Mouse (Mus musculus): ENCODE results near the gene Cd68.

Gene Cd68

DNA sequence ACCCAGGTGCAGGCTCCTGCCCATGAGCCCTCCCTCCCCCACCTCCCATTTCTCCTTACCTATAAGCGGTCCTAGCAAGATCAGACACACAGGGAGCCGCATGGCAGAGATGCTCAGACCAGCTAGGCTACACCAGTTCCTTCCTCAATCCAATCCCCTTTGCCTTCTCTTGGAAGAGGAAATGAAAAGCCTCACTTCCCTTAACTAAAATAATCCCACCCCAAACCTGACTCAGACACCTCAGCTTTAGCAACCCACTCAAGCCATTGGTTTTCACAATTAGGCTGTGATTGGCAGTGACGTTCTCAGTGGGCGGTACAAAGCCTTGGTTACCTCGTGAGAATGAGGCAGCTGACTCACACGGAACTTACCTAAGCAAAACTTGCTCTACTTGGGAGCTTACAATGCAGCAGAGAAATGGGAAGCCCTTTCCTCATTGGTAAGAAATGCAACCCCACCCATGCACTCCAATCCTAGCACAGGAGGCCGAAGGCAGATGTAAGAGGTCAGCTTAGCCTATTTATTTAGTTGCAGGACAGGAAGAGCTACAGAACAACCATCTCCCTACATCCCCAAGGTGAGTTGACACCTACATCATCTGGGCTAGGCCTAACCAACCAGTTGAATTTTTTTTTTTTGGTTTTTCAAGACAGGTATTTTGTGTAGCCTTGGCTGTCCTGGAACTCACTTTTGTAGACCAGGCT is at the start of gene Cd68:
Gene Cd68 (minus strand): TSS at position 193 of the 704 bp plus-strand sequence.
- ChIA-PET CTCF (interaction anchor here in 3 of 4 experiments (0.7 to 2.6 kb wide), 7 partner anchors 9 to 47 kb away, joined by 3 to 31 read pairs (median 4); partner anchors contain the start of genes Sox15 (in 2 of the 3) and Fxr2 (in 1 of the 3)), POLR2A (interaction anchor here (0.5 to 17.2 kb wide), 94 partner anchors 8 to 593 kb away, joined by 3 to 592 read pairs (median 4); partner anchors contain the start of genes Sox15 (in 4 of the 4), Fxr2 (in 3 of the 4), Senp3 (in 3 of the 4) and Trp53 (in 3 of the 4))

DNA sequence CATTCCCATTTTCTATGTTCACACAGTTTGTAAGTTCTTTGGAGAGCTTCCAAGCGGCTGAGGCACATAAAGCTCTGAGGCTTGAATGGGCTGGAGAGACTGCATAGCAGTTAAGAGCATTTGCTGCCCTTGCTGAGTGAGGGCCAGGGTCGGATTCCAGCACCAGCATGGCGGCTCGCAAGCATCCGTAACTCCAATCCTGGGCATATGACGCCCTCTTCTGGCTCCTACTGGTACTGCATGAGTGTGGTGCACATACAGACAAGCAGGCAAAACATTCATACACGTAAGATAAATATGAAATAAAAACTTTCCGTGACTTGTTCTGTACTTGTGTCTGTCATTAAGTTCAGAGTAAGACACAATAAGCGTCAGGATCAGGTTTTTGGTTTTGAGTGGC is 49.5 kb upstream of the Cd68 start:
- ChIA-PET POLR2A (interaction anchor here (0.5 to 24.5 kb wide), 88 partner anchors 8 to 642 kb away, joined by 3 to 672 read pairs (median 7); partner anchors contain the start of genes Cd68 (in 4 of the 4), Senp3 (in 4 of the 4), Sox15 (in 4 of the 4) and Tnfsf12 (in 3 of the 4)), CTCF (interaction anchor here (0.5 to 12.7 kb wide), 45 partner anchors 9 to 446 kb away, joined by 3 to 155 read pairs (median 4); partner anchors contain the start of genes Fxr2 (in 3 of the 4), Senp3 (in 3 of the 4), Tnfsf13 (in 3 of the 4) and Sox15 (in 2 of the 4))

DNA sequence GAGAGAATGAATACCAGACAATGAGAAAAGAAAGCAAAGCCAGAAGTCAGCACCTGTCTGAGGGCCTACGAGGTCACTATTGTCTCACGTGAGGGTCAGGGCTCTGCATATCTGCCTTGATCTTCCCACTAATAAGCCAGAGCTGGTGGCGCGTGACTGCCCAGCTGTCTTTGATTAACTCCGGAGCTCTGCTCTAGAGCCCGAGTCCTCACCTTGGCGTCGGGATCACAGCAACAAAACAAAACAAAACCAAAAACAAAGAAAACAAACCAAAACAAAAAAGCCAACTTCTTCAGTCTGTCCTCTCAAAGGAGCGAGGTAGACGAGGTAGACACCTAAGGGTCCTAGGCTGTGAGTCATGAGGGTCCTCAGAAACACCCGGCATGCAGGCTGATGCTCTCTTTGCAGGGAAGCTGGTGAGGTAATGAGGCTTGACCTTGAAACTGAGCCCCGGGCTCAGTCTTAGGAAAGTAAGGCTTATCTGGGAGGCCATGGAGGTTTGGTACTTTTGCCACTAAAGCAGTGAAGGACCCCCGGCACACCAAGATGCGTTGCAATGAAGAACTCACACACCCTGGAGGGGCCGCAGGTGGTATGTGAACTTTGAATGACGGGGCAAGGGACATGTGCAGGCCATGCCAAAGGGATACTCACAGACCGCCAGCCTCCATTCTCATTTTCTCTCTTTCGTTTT is 48.8 kb upstream of the Cd68 start:
- ChIA-PET POLR2A (interaction anchor here (0.5 to 24.5 kb wide), 101 partner anchors 8 to 642 kb away, joined by 3 to 672 read pairs (median 6); partner anchors contain the start of genes Cd68 (in 4 of the 4), Eif4a1 (in 4 of the 4), Senp3 (in 4 of the 4) and Sox15 (in 4 of the 4)), CTCF (interaction anchor here (0.5 to 12.7 kb wide), 34 partner anchors 9 to 206 kb away, joined by 3 to 155 read pairs (median 4); partner anchors contain the start of genes Senp3 (in 3 of the 4), Sox15 (in 3 of the 4), Tnfsf13 (in 3 of the 4) and Fxr2 (in 2 of the 4))

DNA sequence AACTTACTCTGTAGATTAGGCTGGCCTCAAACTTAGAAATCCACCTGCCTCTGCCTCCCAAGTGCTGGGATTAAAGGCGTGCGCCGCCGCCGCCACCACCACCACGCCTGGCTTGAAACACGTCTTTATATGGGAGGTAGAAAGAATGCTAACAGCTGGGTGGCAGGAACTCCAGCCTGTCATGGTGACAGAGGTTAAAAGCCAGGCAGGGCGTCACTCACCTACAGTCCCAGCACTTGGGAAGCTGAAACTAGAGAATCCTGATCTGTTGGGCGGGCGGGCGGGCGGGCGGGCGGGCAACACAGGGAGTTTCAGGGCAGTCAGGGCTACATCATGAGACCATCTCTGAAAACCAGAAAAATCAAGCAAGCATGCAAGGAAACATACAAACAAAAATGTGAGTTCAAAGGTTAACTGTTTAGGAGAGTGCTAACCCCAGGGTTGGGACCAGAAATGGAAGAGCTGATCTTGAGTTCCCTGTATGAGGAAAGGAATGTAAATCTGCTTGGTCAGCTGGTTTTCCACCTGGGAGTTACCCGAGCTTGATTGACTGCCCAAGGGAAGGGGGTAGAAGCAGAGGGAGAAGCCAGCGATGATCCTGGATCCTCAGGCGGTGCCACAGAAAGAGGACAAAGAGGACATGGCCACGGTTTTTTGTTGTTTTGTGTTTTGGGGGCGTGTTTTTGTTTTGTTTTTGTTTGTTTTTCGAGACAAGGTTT is 47.2 kb upstream of the Cd68 start:
- ChIA-PET CTCF (interaction anchor here (0.6 to 12.7 kb wide), 18 partner anchors 10 to 166 kb away, joined by 3 to 155 read pairs (median 5); partner anchors contain the start of genes Senp3 (in 2 of the 4), Sox15 (in 2 of the 4), Cd68 (in 1 of the 4) and Fxr2 (in 1 of the 4)), POLR2A (interaction anchor here (0.6 to 24.5 kb wide), 78 partner anchors 7 to 389 kb away, joined by 3 to 672 read pairs (median 5); partner anchors contain the start of genes Senp3 (in 4 of the 4), Cd68 (in 3 of the 4), Sox15 (in 3 of the 4) and Tnfsf13 (in 3 of the 4))

DNA sequence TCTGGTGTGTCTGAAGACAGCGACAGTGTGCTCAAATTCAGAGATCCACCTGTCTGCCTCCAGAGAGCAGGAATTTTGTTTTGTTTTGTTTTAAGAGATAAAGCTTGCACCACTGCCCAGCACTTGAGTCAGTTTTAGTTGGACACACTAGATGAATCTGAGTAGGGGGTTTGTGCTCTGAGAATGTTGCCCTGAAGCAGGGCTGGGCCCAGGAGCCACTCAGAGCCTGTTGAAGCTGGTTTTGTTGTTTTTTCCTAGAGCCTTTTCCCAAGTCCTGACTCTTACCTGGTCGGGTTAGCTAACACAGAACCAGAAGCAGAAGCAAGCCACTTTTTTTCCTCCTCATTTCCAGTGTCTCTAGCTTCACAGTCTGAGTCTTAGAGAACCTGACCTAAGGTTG is 45.1 kb upstream of the Cd68 start:
- ChIA-PET CTCF (interaction anchor here in 3 of 4 experiments (0.8 to 12.7 kb wide), 8 partner anchors 9 to 55 kb away, joined by 3 to 155 read pairs (median 4); partner anchors contain the start of genes Senp3 (in 2 of the 3), Sox15 (in 1 of the 3) and Tnfsf13 (in 1 of the 3)), POLR2A (interaction anchor here (0.7 to 24.5 kb wide), 50 partner anchors 5 to 578 kb away, joined by 3 to 672 read pairs (median 5); partner anchors contain the start of genes Cd68 (in 4 of the 4), Senp3 (in 3 of the 4), Sox15 (in 3 of the 4) and Trp53 (in 3 of the 4))

DNA sequence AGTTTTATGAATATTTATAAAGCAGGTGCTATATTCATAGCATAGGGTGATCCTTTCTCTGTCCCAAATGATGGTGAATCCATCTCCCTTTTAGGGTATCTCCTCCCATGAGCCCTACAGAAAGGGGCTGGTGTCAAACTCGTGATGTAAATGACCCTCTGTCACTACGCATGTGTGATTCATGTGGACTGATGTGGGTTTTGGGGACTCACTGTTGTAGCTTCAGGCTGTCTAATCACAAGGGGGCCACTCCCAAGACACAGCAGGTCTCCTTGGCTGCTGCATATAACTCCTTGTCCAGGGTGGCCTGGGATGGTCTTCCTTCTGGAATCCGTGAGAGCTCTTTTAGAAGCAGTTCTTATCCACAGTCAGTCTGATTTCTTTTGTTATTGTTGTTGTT is 44.5 kb upstream of the Cd68 start:
- CTCF ChIA-PET, result interaction anchor here in 3 of 4 experiments (0.6 to 12.7 kb wide), 7 partner anchors 10 to 55 kb away, joined by 3 to 155 read pairs (median 8); partner anchors contain the start of genes Senp3 (in 2 of the 3), Sox15 (in 2 of the 3) and Tnfsf13 (in 1 of the 3)

DNA sequence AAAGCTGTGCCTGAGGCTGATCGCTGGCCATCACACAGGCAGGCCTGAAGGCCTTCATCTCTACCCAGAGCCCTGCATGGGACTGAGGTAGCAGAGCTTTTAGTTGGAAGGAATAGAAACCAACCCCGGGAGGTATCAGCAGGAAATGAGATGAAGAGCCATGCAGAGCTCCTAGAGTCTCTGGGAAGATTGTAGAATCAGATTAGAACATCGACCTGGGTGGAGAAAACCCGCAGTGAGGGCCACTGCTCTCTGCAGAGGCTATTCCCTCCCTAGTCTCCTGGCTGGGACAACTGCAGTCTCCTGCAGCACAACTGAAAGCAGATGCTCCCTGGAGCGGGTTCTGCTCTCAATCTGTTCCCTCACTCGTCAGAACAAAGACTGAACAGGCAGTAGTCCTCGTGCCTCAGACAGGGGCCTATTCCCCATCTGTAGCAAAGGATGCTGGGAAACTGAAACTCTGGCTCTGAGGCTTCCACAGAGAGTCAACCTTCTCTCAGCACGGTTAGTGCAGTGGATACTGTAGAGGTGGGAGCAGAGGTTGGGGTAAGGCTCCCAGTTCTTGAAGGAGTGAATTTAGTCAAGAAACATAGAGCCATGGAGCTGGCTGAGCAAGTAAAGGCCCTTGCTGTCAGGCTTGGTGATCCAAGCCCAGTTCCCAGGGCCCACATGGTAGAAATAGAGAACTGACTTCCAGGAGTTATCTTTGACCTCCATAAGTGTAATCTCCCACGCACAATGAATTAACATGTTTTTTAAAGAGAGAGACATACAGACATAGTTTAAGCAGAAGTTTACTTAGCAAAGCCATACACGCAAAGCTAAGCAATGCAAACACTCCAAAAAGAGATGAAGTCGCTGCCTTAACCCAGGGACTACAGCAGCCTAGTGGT is 43.8 kb upstream of the Cd68 start:
- POLR2A ChIA-PET, result interaction anchor here (0.5 to 24.5 kb wide), 63 partner anchors 6 to 576 kb away, joined by 3 to 672 read pairs (median 4); partner anchors contain the start of genes Cd68 (in 4 of the 4), Senp3 (in 3 of the 4), Sox15 (in 3 of the 4) and Tnfsf12 (in 3 of the 4)
- CTCF ChIA-PET, result interaction anchor here in 3 of 4 experiments (0.6 to 12.7 kb wide), 10 partner anchors 10 to 77 kb away, joined by 3 to 155 read pairs (median 8); partner anchors contain the start of genes Senp3 (in 2 of the 3), Sox15 (in 2 of the 3), Fxr2 (in 1 of the 3) and Tnfsf13 (in 1 of the 3)

More for the DNA sequence above, 44.5 kb upstream of the Cd68 start:
- POLR2A ChIA-PET, result interaction anchor here (0.5 to 24.5 kb wide), 53 partner anchors 6 to 577 kb away, joined by 3 to 672 read pairs (median 4); partner anchors contain the start of genes Cd68 (in 4 of the 4), Senp3 (in 3 of the 4), Sox15 (in 3 of the 4) and Tnfsf12 (in 3 of the 4)

DNA sequence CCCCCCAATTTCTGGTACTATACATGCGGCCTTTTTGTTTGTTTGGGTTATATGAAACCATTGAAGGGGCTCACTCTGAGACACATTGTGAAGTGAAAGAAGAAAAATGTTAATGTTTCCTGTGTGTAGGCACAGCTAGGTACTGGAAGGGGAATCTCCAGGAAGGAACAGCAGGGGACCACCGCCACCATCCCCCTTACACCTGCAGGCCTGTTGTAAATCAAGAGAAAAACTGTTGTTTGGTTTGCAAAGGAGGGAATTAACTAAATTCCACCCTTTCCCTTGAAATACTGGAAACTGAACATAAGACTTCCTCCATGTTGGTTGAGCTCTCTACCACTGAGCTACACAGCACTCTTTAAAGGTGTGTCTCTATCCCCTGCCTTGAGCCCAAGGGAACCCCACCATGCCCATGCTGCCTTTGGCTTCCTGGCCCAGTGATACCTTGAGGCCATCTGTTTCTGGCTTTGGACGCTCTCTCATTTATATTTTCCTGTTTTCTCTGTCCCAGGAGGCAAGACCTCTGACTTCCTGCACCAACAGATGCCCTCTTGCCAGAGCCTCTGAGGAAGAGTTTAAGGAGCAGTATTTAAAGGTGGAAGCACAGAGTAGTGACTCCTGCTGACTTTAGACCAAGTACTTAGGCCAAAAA is 42.8 kb upstream of the Cd68 start:
- ChIA-PET POLR2A (interaction anchor here (0.6 to 24.5 kb wide), 60 partner anchors 7 to 385 kb away, joined by 3 to 672 read pairs (median 5); partner anchors contain the start of genes Cd68 (in 3 of the 4), Sat2 (in 3 of the 4), Senp3 (in 3 of the 4) and Cntrob (in 2 of the 4)), CTCF (interaction anchor here in 3 of 4 experiments (0.5 to 12.7 kb wide), 10 partner anchors 10 to 313 kb away, joined by 3 to 155 read pairs (median 6); partner anchors contain the start of genes Sox15 (in 2 of the 3), Fxr2 (in 1 of the 3), Senp3 (in 1 of the 3) and Tnfsf13 (in 1 of the 3))

DNA sequence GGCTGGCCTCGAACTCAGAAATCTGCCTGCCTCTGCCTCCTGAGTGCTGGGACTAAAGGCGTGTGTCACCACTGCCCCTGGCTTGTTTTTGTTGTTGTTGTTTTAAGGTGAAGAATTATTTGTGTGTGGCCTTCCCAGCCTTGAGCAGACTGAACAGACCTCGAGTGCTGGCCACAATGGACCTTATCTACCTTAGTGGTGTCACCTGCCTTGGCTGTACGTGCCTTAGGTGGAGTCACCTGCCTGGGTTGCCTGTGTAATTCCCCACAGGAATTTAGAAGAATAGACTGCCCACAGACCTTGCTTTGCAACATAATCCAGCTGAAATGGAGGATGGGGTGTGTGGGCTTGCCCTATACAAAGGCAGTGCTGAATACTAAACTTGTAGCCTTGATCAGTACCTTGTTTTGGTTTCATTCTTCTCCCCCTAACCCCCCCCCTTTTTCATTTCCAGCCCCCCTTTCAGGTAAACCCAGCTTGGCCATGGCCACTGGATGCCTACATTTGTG is 42.0 kb upstream of the Cd68 start:
- ChIA-PET POLR2A (interaction anchor here (0.6 to 24.5 kb wide), 53 partner anchors 8 to 384 kb away, joined by 3 to 672 read pairs (median 5); partner anchors contain the start of genes Cd68 (in 3 of the 4), Sat2 (in 3 of the 4), Senp3 (in 3 of the 4) and Cntrob (in 2 of the 4)), CTCF (interaction anchor here in 2 of 4 experiments (0.6 to 12.7 kb wide), 9 partner anchors 9 to 312 kb away, joined by 3 to 155 read pairs (median 6); partner anchors contain the start of genes Sox15 (in 2 of the 2), Fxr2 (in 1 of the 2), Senp3 (in 1 of the 2) and Tnfsf13 (in 1 of the 2))

DNA sequence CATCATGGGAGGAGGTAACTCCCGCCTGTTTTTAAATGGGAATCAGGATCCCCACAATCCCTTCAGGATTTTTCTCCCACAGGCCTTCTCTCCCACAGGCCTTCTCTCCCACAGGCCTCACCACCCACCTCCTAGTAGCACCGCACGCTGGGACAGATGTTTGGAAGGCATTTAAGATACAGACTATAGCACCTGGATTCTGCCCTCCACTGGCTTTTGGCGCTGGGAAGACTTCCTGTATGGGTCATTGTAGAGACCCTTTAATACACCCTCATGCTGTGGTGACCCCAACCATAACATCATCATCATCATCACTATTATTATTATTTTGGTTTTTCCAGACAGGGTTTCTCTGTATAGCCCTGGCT is 41.5 kb upstream of the Cd68 start:
- ChIA-PET CTCF (interaction anchor here in 2 of 4 experiments (0.9 to 12.7 kb wide), 6 partner anchors 9 to 324 kb away, joined by 3 to 155 read pairs (median 5); partner anchors contain the start of genes Fxr2 (in 1 of the 2), Senp3 (in 1 of the 2) and Tnfsf13 (in 1 of the 2)), POLR2A (interaction anchor here (0.6 to 24.5 kb wide), 41 partner anchors 8 to 584 kb away, joined by 3 to 672 read pairs (median 7); partner anchors contain the start of genes Senp3 (in 3 of the 4), Cd68 (in 2 of the 4), Eif4a1 (in 2 of the 4) and Mpdu1 (in 2 of the 4))

DNA sequence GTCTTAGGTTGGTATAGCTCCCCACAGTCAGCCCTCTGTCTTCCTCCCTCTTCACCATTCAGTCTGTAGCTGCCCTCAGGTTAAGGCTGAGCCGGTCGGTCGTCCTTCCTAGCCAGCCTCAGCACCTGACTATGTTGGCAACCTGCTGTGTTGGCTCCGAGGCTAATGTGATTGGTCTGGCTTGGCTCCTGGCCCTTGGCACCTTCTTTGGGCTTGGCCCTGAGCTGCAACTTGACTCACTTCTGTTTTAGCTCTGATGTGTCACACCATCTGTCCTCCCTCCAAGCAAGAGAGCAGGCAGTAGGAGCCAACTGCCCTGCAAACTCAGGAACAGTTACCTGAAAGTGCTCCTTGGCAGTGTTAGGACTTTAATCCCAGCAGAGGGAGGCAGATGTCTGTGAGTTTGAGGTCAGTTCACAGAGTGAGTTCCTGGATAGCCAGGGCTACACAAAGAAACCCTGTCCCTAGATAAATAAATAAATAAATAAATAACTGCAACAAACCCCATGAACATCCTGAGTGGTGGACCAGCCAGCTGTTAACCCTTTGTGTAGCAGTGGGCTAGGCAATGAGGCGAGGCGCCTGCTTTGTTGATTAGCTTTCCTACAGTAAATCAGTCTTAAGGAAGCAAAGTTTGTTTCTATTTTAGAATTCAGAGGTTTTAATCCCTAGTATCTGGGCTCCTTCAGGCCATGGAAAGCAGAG is 41.0 kb upstream of the Cd68 start:
- POLR2A ChIA-PET, result interaction anchor here in 3 of 4 experiments (0.6 to 24.5 kb wide), 40 partner anchors 8 to 583 kb away, joined by 3 to 672 read pairs (median 6); partner anchors contain the start of genes Cd68 (in 3 of the 3), Tnfsf13 (in 3 of the 3), Trp53 (in 3 of the 3) and Wrap53 (in 3 of the 3)
- CTCF ChIA-PET, result interaction anchor here in 3 of 4 experiments (0.6 to 1.6 kb wide), 6 partner anchors 8 to 324 kb away, joined by 3 to 5 read pairs (median 3); partner anchors contain the start of genes Tnfsf12 (in 1 of the 3) and Tnfsfm13 (in 1 of the 3)

DNA sequence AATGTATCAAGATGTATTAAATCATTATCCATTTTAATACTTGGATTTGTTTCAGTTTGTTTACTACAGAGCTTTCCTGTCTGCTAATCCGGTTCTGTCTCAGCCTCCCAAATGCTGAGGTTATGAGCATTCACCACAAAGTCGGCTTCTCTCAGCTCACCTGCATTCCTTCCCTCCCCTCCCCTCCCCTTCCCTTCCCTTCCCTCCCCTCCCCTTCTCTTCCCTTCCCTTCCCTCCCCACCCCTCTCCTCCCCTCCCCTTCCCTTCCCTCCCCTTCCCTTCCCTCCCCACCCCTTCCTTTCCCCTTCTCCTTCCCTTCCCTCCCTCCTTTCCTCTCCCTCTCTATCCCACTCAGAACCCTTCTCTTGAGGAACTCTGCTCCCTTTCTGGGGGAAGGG is 38.7 kb upstream of the Cd68 start:
- POLR2A ChIA-PET, result interaction anchor here (0.6 to 24.5 kb wide), 33 partner anchors 9 to 604 kb away, joined by 3 to 672 read pairs (median 9); partner anchors contain the start of genes Senp3 (in 4 of the 4), Cd68 (in 3 of the 4), Mpdu1 (in 3 of the 4) and Tnfsf13 (in 3 of the 4)
- CTCF ChIA-PET, result interaction anchor here in 3 of 4 experiments (0.6 to 2.5 kb wide), 4 partner anchors 11 to 307 kb away, joined by 4 to 8 read pairs (median 6); partner anchors contain the start of gene Tmem88 (in 1 of the 3)
